ENCODE assay signal across 21 mouse cellular contexts in the genomic region with DNA sequence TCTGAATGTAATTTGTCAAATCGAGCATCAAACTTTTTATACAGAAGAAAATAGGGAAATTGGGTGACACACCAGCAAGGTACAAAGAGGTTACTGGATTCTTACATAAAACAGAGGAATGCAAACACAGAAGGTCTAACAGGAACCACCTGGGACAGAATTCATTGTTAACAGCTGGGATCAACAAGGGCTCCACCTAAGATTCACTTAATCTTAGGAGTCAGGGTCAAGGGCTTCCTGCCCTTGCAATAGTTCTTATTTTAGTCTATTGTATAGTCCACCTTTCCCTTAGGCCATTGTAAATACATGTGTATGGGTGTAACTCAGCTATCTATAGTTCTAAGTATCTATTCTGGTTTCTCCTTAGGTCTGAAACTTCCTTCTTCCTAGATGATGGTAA. TPM values are rescaled to one million over a fixed set of nuclear protein-coding genes. Genes with fewer than 3 reads are reported as not detected.
"Had no signal": no experiment of that assay in that cellular context is flagged by ENCODE, and none has a peak within 500 bp of the region (broad histone marks: within the 10 kb centered on the region; RNA-seq: fewer than 3 reads in every experiment).

No protein-coding gene starts in this region.

RNA-seq across cellular contexts. Expression of a gene that starts 24.8 kb away (rescaled TPM):
- polyA plus RNA-seq: heart, embryonic 13.5 days; heart, embryonic 14.5 days; heart, embryonic 15.5 days; heart, embryonic 16.5 days; heart, postnatal 0 days; hindbrain, embryonic 10.5 days; hindbrain, embryonic 11.5 days; hindbrain, embryonic 13.5 days; hindbrain, embryonic 14.5 days; hindbrain, embryonic 15.5 days; hindbrain, embryonic 16.5 days; hindbrain, postnatal 0 days; inflammation-experienced regulatory T-cells, adult 6 months; intestine, embryonic 14.5 days; intestine, embryonic 16.5 days; intestine, postnatal 0 days; kidney, embryonic 14.5 days; kidney, embryonic 15.5 days; kidney, embryonic 16.5 days; kidney, postnatal 0 days; large intestine, adult 2 months had no signal
